Mouse (Mus musculus) intestine, embryonic 14.5 days (tissue): ENCODE measurements around the gene Mrpl12. TPM values are rescaled to one million over a fixed set of nuclear protein-coding genes. Genes with fewer than 3 reads are reported as not detected.

Experiments used
- ATAC-seq: fragments of 200-750 bp; cut with Nextera tagmentation; replicated peaks from 2 replicates; pipeline ENCODE4 v1.8.0; 2017; ENCODE audit warnings: low read depth, moderate number of reproducible peaks, moderate TSS enrichment, moderate library complexity; ENCODE audit not compliant: low FRiP score, low TSS enrichment
- DNase-seq: peaks from one replicate; pipeline ENCODE4 v3.0.0-alpha.2; 2018; ENCODE audit warnings: low spot score
- H3K27ac ChIP-seq: fragments of 300-500 bp; sonication (generic); 2 replicates; pipeline ENCODE4 v1.5.1; 2014; ENCODE audit warnings: low read depth, mild to moderate bottlenecking, control low read depth
- H3K27me3 ChIP-seq: fragments of 300-500 bp; sonication (generic); replicated peaks from 2 replicates; pipeline ENCODE4 v1.6.1; 2014; ENCODE audit warnings: low read length, control low read depth; ENCODE audit not compliant: control insufficient read depth, insufficient read depth
- H3K36me3 ChIP-seq: fragments of 300-500 bp; sonication (generic); 2 replicates; pipeline ENCODE4 v1.6.1; 2014; ENCODE audit warnings: low read length, control low read depth; ENCODE audit not compliant: control insufficient read depth, insufficient read depth
- H3K4me1 ChIP-seq: fragments of 300-500 bp; sonication (generic); replicated peaks from 2 replicates; pipeline ENCODE4 v1.6.1; 2014; ENCODE audit warnings: low read length, control low read depth, mixed read lengths; ENCODE audit not compliant: control insufficient read depth, insufficient read depth
- H3K4me2 ChIP-seq: fragments of 300-500 bp; sonication (generic); 2 replicates; pipeline ENCODE4 v1.6.1; 2014; ENCODE audit warnings: low read length
- H3K4me3 ChIP-seq: fragments of 300-500 bp; sonication (generic); 2 replicates; pipeline ENCODE4 v1.5.1; 2014; ENCODE audit warnings: low read depth, low read length, control low read depth, mixed read lengths
- H3K9ac ChIP-seq: fragments of 300-500 bp; sonication (generic); 2 replicates; pipeline ENCODE4 v1.6.1; 2014; ENCODE audit warnings: mild to moderate bottlenecking, low read length
- H3K9me3 ChIP-seq: fragments of 300-500 bp; sonication (generic); 2 replicates; pipeline ENCODE4 v1.6.1; 2016; ENCODE audit warnings: low read length, control low read depth; ENCODE audit not compliant: control insufficient read depth
- WGBS: fragments of 180-500 bp; shearing (Covaris S2); extraction: QIAGEN DNeasy Blood & Tissue Kit; methylation state at CpG from one replicate; pipeline ENCODE4 v1.1.7; 2014; 5-methylcytosine and 5-hydroxymethylcytosine counted together
- polyA plus RNA-seq: library from polyadenylated mRNA; unstranded; fragments of >200 nt; fragmentation: Nextera tagmentation; extraction: Ambion mirVana; gene quantifications from 2 replicates; pipeline ENCODE4 v1.2.1, GENCODE M21; 2014

Mrpl12 gene
- polyA plus RNA-seq, 1 experiment from 2014 or later: 226 TPM

DNA sequence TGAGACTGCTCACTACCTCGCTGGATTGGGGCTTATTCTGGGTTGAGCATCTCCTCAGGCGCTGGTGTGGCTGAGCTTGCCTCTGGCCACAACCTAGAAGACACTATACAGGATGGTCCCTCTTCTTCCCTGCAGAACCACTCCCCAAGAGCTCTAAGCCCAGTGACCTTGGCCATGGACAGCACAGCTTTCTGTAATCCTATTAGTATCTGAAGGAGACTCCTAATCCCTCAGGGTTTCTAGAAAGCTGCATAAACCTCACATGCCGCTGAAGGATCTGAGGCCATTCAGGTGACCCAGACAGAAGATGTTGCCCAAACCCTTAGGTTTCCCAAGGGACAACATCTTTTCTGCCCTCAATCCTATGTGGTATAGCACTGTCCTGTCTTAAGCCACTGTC, 32.2 kb upstream of the Mrpl12 start:
- no peak overlapping the region for H3K4me2 ChIP-seq
- H3K9me3 ChIP-seq: no peaks in the 10 kb centered on the region
- no peaks in the 10 kb centered on the region for H3K27me3 ChIP-seq
- H3K36me3 ChIP-seq: no peaks in the 10 kb centered on the region
- WGBS: 53% methylated on average over 3 of the region's 3 CpGs
- no peak for DNase-seq
- no peak overlapping the region for H3K27ac ChIP-seq
- no peak overlapping the region for H3K4me3 ChIP-seq
- H3K4me1 ChIP-seq: peaks cover 5% of the 10 kb centered on the region; the same call in 1 of the 2 replicates
- H3K9ac ChIP-seq: no peak overlapping the region
- no peak for ATAC-seq

DNA sequence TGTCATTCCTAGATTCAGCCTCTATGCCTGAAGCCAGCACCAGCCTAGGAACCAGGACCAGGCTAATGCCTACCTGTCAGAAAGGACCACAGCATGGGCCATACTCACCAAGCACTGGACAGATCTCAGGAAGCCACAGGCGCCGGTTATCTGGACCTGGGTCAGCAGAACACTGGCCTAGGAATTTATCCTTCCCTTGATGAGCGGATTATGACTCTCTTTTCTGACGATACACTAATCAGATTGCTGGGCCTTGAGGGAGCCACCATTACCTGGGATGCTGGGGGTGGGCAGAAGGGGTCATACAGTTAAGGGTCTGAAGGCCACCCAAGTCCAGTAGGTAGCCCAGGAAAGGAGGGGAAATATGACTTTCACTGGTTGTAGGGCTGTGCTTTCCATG, 31.1 kb upstream of the Mrpl12 start, which contains the start of gene Pde6g:
Gene Pde6g, minus strand, starts transcription at position 195 of the 400 bp plus-strand sequence.
- no peak within 1 kb of the TSS for H3K9ac ChIP-seq
- DNase-seq (no peak), ATAC-seq (no peak)
- WGBS: 84% methylated on average over 4 of the region's 4 CpGs
- H3K36me3 ChIP-seq: no peaks in the 10 kb centered on the region
- peaks cover 5% of the 10 kb centered on the region; the same call in 1 of the 2 replicates for H3K4me1 ChIP-seq
- no peaks in the 10 kb centered on the region for H3K9me3 ChIP-seq
- no peaks in the 10 kb centered on the region for H3K27me3 ChIP-seq
- H3K4me2 ChIP-seq: no peak within 1 kb of the TSS
- no peak within 1 kb of the TSS for H3K4me3 ChIP-seq
- H3K27ac ChIP-seq: no peak within 1 kb of the TSS

DNA sequence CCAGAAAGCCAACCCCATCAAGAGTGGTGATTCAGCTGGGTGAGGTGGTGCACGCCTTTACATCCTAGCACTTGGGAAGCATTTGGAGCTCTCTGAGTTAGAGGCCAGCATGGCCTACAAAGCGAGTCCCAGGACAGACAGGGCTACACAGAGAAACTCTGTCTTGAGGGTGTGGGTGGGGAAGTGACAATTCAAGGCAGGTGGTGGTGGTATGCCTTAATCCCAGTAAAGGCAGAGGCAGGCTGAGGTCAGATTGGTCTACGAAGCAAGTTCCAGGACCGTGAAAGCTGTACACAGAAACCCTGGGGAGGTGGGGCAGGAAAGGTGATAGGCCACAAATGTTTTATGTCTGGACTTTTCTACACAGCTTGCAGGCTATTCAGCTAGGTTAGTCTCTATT, 29.4 kb upstream of the Mrpl12 start:
- ATAC-seq (no peak), DNase-seq (no peak)
- Histone ChIP-seq H3K27me3 (no peaks in the 10 kb centered on the region), H3K4me1 (peaks cover 13% of the 10 kb centered on the region; the same call in 1 of the 2 replicates), H3K9ac (no peak overlapping the region; the same call in 1 of the 2 replicates), H3K36me3 (peaks cover 5% of the 10 kb centered on the region), H3K9me3 (no peaks in the 10 kb centered on the region), H3K4me2 (no peak overlapping the region), H3K27ac (no peak overlapping the region), H3K4me3 (no peak overlapping the region)
- WGBS: 95% methylated on average over 4 of the region's 4 CpGs

DNA sequence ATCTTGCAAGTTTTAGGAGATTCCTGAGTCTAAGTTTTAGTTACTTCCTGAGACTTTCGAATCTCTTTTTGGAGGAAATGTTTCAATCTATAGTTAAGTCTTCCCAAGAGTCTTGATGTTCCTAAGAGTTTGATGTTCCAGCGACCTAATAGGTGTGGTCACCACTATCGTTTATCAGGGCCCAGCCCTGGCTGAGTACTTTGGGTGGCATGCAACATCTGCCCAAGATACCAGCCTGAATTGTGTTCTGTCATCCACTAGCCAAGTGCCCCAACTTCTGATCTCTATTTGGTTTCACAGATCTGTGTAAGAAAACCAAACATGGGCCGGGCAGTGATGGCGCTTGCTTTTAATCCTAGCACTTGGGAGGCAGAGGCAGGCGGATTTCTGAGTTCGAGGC, 29.0 kb upstream of the Mrpl12 start:
- WGBS: 93% methylated on average over 7 of the region's 7 CpGs
- Histone ChIP-seq H3K9ac (no peak overlapping the region), H3K4me3 (no peak overlapping the region), H3K27me3 (no peaks in the 10 kb centered on the region), H3K9me3 (no peaks in the 10 kb centered on the region), H3K27ac (no peak overlapping the region), H3K4me2 (no peak overlapping the region), H3K36me3 (peaks cover 8% of the 10 kb centered on the region), H3K4me1 (peaks cover 13% of the 10 kb centered on the region; the same call in 1 of the 2 replicates)
- DNase-seq (no peak), ATAC-seq (no peak)

DNA sequence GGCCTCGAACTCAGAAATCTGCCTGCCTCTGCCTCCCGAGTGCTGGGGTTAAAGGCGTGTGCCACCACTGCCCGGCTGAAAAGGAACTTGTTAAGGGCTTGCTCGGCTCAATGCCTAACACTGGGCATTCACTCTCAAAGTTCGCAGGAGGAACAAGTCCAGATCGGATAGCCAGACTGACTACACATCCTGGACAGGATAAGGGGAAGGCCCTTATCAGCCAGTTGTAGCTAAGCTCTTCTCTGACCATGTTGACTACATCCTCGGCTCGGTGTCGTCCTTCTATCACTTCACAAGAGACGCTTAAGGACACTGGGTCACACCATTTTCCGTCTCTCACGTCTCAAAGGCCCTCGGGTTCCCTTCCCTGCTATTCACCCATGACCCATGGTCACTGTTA, 27.0 kb upstream of the Mrpl12 start:
- peaks cover 13% of the 10 kb centered on the region; the same call in 1 of the 2 replicates for H3K4me1 ChIP-seq
- no peaks in the 10 kb centered on the region for H3K27me3 ChIP-seq
- H3K9me3 ChIP-seq: no peaks in the 10 kb centered on the region
- 30% methylated on average over 14 of the region's 14 CpGs for WGBS
- H3K4me2 ChIP-seq: peak overlapping the region; percentile 92
- 0 out of 2 replicates have a peak, but pooled peaks have one; percentile 2 for ATAC-seq
- H3K27ac ChIP-seq: peak overlapping the region; percentile 71
- peaks cover 27% of the 10 kb centered on the region for H3K36me3 ChIP-seq
- H3K9ac ChIP-seq: peak overlapping the region; percentile 90
- no peak for DNase-seq
- peak overlapping the region; percentile 96 for H3K4me3 ChIP-seq

DNA sequence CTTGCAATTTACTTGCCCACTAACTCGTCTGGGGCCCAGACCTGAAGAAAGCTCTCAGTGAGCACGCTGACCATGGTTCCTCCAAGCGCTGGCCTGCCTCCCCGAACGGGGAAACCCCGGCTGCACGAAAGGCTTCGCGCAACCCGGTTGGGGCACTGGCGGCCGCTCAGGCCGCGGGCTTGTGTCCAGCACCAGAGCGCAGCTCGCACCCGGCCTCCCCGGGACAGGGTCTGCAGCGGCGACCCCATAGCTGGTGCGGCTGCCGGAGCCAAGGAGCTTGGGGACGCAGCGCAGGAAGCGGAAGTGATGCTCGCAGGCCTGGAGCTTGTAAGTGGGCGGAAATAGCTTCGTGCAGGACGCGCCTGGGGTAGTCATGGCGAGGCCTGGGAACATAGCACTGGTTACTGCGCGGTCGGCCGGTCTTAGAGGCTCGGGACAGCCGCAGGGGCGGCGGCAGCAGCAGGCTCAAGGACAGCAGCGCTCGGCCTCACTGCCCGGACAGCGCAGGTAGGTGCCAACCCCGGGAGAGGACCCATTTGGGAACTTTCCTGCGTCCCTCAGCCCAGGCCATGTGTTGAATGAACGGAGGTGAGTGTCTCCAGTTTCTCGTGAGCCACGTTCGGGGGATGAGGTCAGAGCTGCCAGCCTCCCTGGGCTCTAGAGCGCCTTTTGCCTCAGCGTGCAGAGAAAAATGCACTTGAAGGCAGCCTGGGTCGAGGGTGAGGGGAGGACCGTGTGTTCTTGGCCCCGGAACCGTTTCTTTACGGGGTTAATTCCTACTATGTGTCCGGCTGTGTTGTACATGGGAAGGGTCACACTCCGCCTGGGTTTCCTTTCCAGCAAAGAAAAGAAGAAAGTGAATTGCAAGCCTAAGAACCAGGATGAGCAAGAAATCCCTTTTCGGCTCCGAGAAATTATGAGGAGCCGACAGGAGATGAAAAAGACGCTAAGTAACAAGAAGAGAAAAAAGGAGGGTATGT, 26.4 kb upstream of the Mrpl12 start, which contains the start of the genes Oxld1 and Ccdc137:
Gene Oxld1, minus strand, starts transcription at position 297 of the 980 bp plus-strand sequence.
Gene Ccdc137, plus strand, starts transcription at position 344 of the 980 bp plus-strand sequence.
- H3K36me3 ChIP-seq: peaks cover 30% of the 10 kb centered on the region
- H3K9ac ChIP-seq: peak within 1 kb of the TSS; percentile 90
- peak within 1 kb of the TSS; percentile 92 for H3K4me2 ChIP-seq
- peak; percentile 80 for ATAC-seq
- H3K4me1 ChIP-seq: peaks cover 13% of the 10 kb centered on the region; the same call in 1 of the 2 replicates
- H3K9me3 ChIP-seq: no peaks in the 10 kb centered on the region
- DNase-seq: peak; percentile 89
- WGBS: 3% methylated on average over 62 of the region's 62 CpGs
- peak within 1 kb of the TSS; percentile 71 for H3K27ac ChIP-seq
- H3K4me3 ChIP-seq: peak within 1 kb of the TSS; percentile 96
- H3K27me3 ChIP-seq: no peaks in the 10 kb centered on the region

DNA sequence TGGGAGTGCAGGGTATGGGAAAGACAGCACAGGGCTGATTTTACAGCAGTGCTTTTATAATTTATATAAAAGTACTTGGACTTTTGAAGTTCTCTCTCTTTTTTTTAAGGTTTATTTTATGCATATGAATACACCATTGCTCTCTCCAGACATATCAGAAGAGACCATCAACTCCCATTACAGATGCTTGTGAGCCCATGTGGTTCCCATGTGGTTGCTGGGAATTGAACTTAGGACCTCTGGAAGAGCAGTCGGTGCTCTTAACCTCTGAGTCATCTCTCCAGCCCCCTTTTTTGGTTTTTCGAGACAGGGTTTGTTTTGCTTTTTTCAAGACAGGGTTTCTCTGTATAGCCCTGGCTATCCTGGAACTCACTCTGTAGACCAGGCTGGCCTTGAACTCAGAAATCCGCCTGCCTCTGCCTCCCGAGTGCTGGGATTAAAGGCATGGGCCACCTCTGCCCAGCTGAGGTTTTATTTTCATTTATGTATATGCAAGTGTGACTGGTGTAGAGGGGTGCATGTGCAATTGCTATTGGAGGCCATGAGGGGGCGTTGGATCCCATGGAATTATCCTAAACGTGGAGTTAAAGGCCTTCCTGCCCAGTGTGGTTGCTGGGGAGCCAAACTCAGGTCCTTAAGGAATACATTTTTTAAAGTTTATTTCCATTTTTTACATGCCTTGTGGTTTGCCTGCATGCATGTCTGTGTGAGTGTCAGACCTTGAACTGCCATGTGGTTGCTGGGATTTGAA, 25.4 kb upstream of the Mrpl12 start:
- H3K36me3 ChIP-seq: peaks cover 35% of the 10 kb centered on the region
- ATAC-seq: no peak
- peak overlapping the region; percentile 90 for H3K9ac ChIP-seq

DNA sequence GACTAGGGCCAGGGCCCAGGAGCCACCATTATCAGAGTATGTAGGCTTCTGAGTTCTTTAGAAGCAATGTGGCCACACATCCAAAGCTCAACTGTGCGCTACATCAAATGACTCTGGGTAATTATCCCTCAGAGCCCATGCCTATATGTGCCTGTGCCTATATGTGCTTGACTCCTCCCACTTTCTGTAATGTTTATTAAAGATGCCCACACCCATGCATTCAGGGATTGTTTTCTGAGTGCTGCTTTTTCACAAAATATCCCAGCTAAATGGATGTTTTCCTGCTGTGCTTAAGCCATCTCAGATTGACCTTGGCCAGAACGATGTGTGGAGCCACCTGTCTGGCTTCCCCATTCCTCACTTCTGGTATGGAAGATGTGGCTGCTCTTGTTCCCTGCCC, 20.9 kb upstream of the Mrpl12 start:
- DNase-seq (no peak), ATAC-seq (no peak)
- peaks cover 24% of the 10 kb centered on the region for H3K4me1 ChIP-seq
- no peak overlapping the region for H3K4me3 ChIP-seq
- H3K4me2 ChIP-seq: no peak overlapping the region
- H3K9me3 ChIP-seq: no peaks in the 10 kb centered on the region
- WGBS: 90% methylated on average over 2 of the region's 2 CpGs
- no peaks in the 10 kb centered on the region for H3K27me3 ChIP-seq
- no peak overlapping the region for H3K9ac ChIP-seq
- H3K27ac ChIP-seq: no peak overlapping the region
- H3K36me3 ChIP-seq: peaks cover 40% of the 10 kb centered on the region

More for the DNA sequence above, 25.4 kb upstream of the Mrpl12 start:
- H3K4me3 ChIP-seq: peak overlapping the region; percentile 96
- peak overlapping the region; percentile 92 for H3K4me2 ChIP-seq
- H3K27me3 ChIP-seq: no peaks in the 10 kb centered on the region
- no peaks in the 10 kb centered on the region for H3K9me3 ChIP-seq
- H3K4me1 ChIP-seq: peaks cover 13% of the 10 kb centered on the region; the same call in 1 of the 2 replicates
- no peak for DNase-seq
- H3K27ac ChIP-seq: no peak overlapping the region
- 68% methylated on average over 6 of the region's 6 CpGs for WGBS
